Mouse (Mus musculus) spleen, adult 2 months (tissue): ENCODE data around the gene Tns3.

ENCODE experiments used
- CTCF ChIP-seq: fragments of 200-500 bp; IDR thresholded peaks from 2 replicates; pipeline ENCODE4 v1.5.1; 2011; ENCODE audit warnings: mild to moderate bottlenecking, inconsistent platforms; ENCODE audit not compliant: insufficient read depth, insufficient read length, insufficient replicate concordance; ENCODE audit errors: extremely low read depth
- POLR2A ChIP-seq: fragments of 200-500 bp; IDR thresholded peaks from 2 replicates; pipeline ENCODE4 v1.6.1; 2011; ENCODE audit warnings: low read depth, low read length, inconsistent platforms

DNA sequence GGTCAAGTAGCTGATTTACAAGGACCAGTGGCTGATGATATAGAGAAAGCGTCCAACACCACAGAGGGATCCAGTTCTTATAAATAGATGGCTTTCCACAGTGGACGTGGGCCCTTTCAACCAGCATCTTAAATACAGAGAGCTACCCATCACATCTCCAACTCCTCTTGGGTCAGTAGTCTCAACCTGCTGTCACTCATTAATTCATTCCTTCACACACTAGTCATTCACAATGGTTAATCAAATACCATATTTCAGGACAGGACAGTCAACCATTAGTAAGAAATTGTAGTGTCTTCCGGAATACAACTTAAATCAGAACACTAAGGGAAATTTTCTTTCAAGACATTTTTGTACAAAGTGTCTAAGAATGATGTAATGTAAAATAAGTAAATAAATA is 76.4 kb downstream of the Tns3 start:
- TF ChIP-seq CTCF = no peak
- TF ChIP-seq POLR2A = no peak
